ENCODE assay signal across 8 mouse cellular contexts in genomic region chr7:128740334-128740733, GRCm38 (mm10). TPM values are rescaled to one million over a fixed set of nuclear protein-coding genes. Genes with fewer than 3 reads are reported as not detected.
DNase-seq lines count a peak whose midpoint lies in the region; ATAC-seq and TF ChIP-seq lines count a peak whose summit lies in the region.

Gene Mcmbp, minus strand, starts transcription at chr7:128740495.

- DNase-seq in G1E (ENCODE audit: low spot score) = peak; percentile 93
- peak; percentile 97 to 98 for DNase-seq in cerebellum, adult 18-20 months
- peak; percentile 96 for DNase-seq in forebrain, postnatal 0 days
- DNase-seq in heart, postnatal 4 days = peak; percentile 98
- DNase-seq in layer of hippocampus, adult 8-10 months (ENCODE audit: low spot score in 2 of 2) = peak; percentile 93 to 95
- peak; percentile 94 for DNase-seq in ovary, adult 18-20 months (ENCODE audit: low spot score)
- DNase-seq in thymus, postnatal 0 days (ENCODE audit: low spot score) = peak; percentile 96

- H3K36me3 ChIP-seq in G1E (replicated peaks) = peaks cover 21% of the 10 kb centered on the region
- no peaks in the 10 kb centered on the region for H3K36me3 ChIP-seq in forebrain, postnatal 0 days (ENCODE audit: insufficient read depth)
- no peaks in the 10 kb centered on the region for H3K36me3 ChIP-seq in lung, embryonic 15.5 days

- H3K9me3 ChIP-seq in G1E (replicated peaks) = no peaks in the 10 kb centered on the region
- no peaks in the 10 kb centered on the region for H3K9me3 ChIP-seq in forebrain, postnatal 0 days (ENCODE audit: low read length)
- no peaks in the 10 kb centered on the region for H3K9me3 ChIP-seq in lung, embryonic 15.5 days

- ATAC-seq in G1E (ENCODE audit: extremely low read depth, insufficient number of reproducible peaks, low FRiP score, poor library complexity, severe bottlenecking) = peak; percentile 55
- ATAC-seq in forebrain, postnatal 0 days = peak; percentile 90
- ATAC-seq in lung, embryonic 15.5 days (ENCODE audit: borderline replicate concordance, extremely low read depth, low FRiP score, low TSS enrichment) = peak; percentile 90

- H3K27ac ChIP-seq in forebrain, postnatal 0 days (ENCODE audit: low read depth, low read length) = peak within 1 kb of the TSS; percentile 90
- peak within 1 kb of the TSS; percentile 91 for H3K27ac ChIP-seq in lung, embryonic 15.5 days

- H3K9ac ChIP-seq in forebrain, postnatal 0 days = peak within 1 kb of the TSS; percentile 87
- H3K9ac ChIP-seq in lung, embryonic 15.5 days = peak within 1 kb of the TSS; percentile 98

- H3K4me3 ChIP-seq in G1E (ENCODE audit: low read depth, low read length) = peak within 1 kb of the TSS; percentile 96
- H3K4me3 ChIP-seq in forebrain, postnatal 0 days (ENCODE audit: low read depth, low read length) = peak within 1 kb of the TSS; percentile 99
- peak within 1 kb of the TSS; percentile 96 for H3K4me3 ChIP-seq in lung, embryonic 15.5 days

- H3K27me3 ChIP-seq in G1E (ENCODE audit: insufficient read depth, low read length) = no peaks in the 10 kb centered on the region
- H3K27me3 ChIP-seq in forebrain, postnatal 0 days (ENCODE audit: insufficient read depth, low read length) = no peaks in the 10 kb centered on the region
- 0 out of 2 replicates have a peak, but pooled peaks cover 3% of the 10 kb centered on the region for H3K27me3 ChIP-seq in lung, embryonic 15.5 days

- peaks cover 48% of the 10 kb centered on the region for H3K4me1 ChIP-seq in G1E (ENCODE audit: insufficient read depth, low read depth, low read length)
- H3K4me1 ChIP-seq in forebrain, postnatal 0 days (ENCODE audit: insufficient read depth) = peaks cover 19% of the 10 kb centered on the region
- peaks cover 21% of the 10 kb centered on the region for H3K4me1 ChIP-seq in lung, embryonic 15.5 days

- 3% methylated on average over 35 of the region's 35 CpGs for WGBS in forebrain, postnatal 0 days
- under 1% methylated on average over 31 of the region's 35 CpGs for WGBS in lung, embryonic 15.5 days

- no peak for TF ChIP-seq CTCF in G1E (IDR thresholded peaks at IDR 0.05; ENCODE audit: low read depth, low read length)
- TF ChIP-seq CTCF in forebrain, postnatal 0 days (IDR thresholded peaks at IDR 0.05; ENCODE audit: low read depth) = peak; percentile 28

- H3K4me2 ChIP-seq in forebrain, postnatal 0 days (ENCODE audit: low read depth) = peak within 1 kb of the TSS; percentile 72
- H3K4me2 ChIP-seq in lung, embryonic 15.5 days = peak within 1 kb of the TSS; percentile 79

RNA-seq across cellular contexts. Expression of gene Mcmbp, which starts in this region (rescaled TPM):
- total RNA-seq in G1E (2014; fragmentation: Nextera tagmentation) = 91.6 and 100 TPM in 2 replicates
- total RNA-seq in G1E (2017) = 56.3 and 62.9 TPM in 2 replicates
- polyA plus RNA-seq in G1E (2012) = 16.5 and 28.6 TPM in 2 replicates
- total RNA-seq in forebrain, postnatal 0 days (2014; rRNA removed) = 34.6 and 43.3 TPM in 2 replicates
- 32.4 and 42.0 TPM in 2 replicates for polyA plus RNA-seq in forebrain, postnatal 0 days (2015; fragmentation: Nextera tagmentation; extraction: Ambion mirVana)
- 10 to 100 TPM; 43.8 to 45.7 TPM for total RNA-seq in heart, postnatal 4 days (2021)
- 10 to 100 TPM; 26.3 to 31.6 (median 29.0) TPM for total RNA-seq in layer of hippocampus, adult 8-10 months (2022)
- polyA plus RNA-seq in lung, embryonic 15.5 days (2015; fragmentation: Nextera tagmentation; extraction: Ambion mirVana) = 66.9 and 67.3 TPM in 2 replicates
- 62.9 and 66.5 TPM in 2 replicates for polyA plus RNA-seq in thymus, postnatal 0 days (2015; fragmentation: Nextera tagmentation; extraction: Ambion mirVana)

Comparison
In these comparisons a context has a peak if more than half of its experiments do, and no peak if none do; other contexts are left out.
1. Peak in every context shown above with its lines: DNase-seq, ATAC-seq, H3K4me3 ChIP-seq and H3K27ac ChIP-seq.